Mouse (Mus musculus) kidney, postnatal 0 days (tissue): ENCODE results near the gene E130114P18Rik. TPM values are rescaled to one million over a fixed set of nuclear protein-coding genes. Genes with fewer than 3 reads are reported as not detected.

Source experiments
- ATAC-seq: fragments of 200-750 bp; cut with Nextera tagmentation; replicated peaks from 2 replicates; pipeline ENCODE4 v1.8.0; 2017; ENCODE audit warnings: low read depth, moderate number of reproducible peaks, moderate TSS enrichment, moderate library complexity; ENCODE audit not compliant: low FRiP score
- DNase-seq: peaks from one replicate; pipeline ENCODE4 v3.0.0-alpha.2; 2016; ENCODE audit warnings: low spot score
- H3K27ac ChIP-seq: fragments of 300-500 bp; sonication (generic); 2 replicates; pipeline ENCODE4 v1.5.1; 2014; ENCODE audit warnings: mild to moderate bottlenecking
- H3K27me3 ChIP-seq: fragments of 300-500 bp; sonication (generic); 2 replicates; pipeline ENCODE4 v1.6.1; 2014; ENCODE audit warnings: low read length, mixed read lengths; ENCODE audit not compliant: insufficient read depth
- H3K36me3 ChIP-seq: fragments of 300-500 bp; sonication (generic); 2 replicates; pipeline ENCODE4 v1.6.1; 2014; ENCODE audit warnings: low read length, mixed read lengths; ENCODE audit not compliant: insufficient read depth
- H3K4me1 ChIP-seq: fragments of 300-500 bp; sonication (generic); replicated peaks from 2 replicates; pipeline ENCODE4 v1.6.1; 2014; ENCODE audit warnings: antibody characterized with exemption, low read length, mixed read lengths; ENCODE audit not compliant: insufficient read depth
- H3K4me2 ChIP-seq: fragments of 300-500 bp; sonication (generic); 2 replicates; pipeline ENCODE4 v1.6.1; 2014; ENCODE audit warnings: mild to moderate bottlenecking, low read length, moderate library complexity, mixed read lengths
- H3K4me3 ChIP-seq: fragments of 300-500 bp; sonication (generic); replicated peaks from 2 replicates; pipeline ENCODE4 v1.5.1; 2014; ENCODE audit warnings: low read depth, low read length
- H3K9ac ChIP-seq: fragments of 300-500 bp; sonication (generic); 2 replicates; pipeline ENCODE4 v1.6.1; 2014; ENCODE audit warnings: low read depth, low read length
- H3K9me3 ChIP-seq: fragments of 300-500 bp; sonication (generic); replicated peaks from 2 replicates; pipeline ENCODE4 v1.6.1; 2016; ENCODE audit warnings: low read length, inconsistent platforms, mixed read lengths
- CTCF ChIP-seq: IDR thresholded peaks from 2 replicates; pipeline ENCODE4 v1.5.1; 2016; ENCODE audit warnings: antibody characterized with exemption, low read depth, mild to moderate bottlenecking, moderate library complexity
- WGBS: fragments of 180-500 bp; shearing (Covaris S2); extraction: QIAGEN DNeasy Blood & Tissue Kit; methylation state at CpG from one replicate; pipeline ENCODE4 v1.1.7; 2014; 5-methylcytosine and 5-hydroxymethylcytosine counted together
- polyA plus RNA-seq: library from polyadenylated mRNA; unstranded; fragments of >200 nt; fragmentation: Nextera tagmentation; extraction: Ambion mirVana; gene quantifications from 2 replicates; pipeline ENCODE4 v1.2.1, GENCODE M21; 2015

E130114P18Rik gene
- polyA plus RNA-seq, 1 experiment from 2014 or later = 0.38 TPM

GRCm38 (mm10) chr4:97752276-97753010 lies 25.4 kb downstream of the E130114P18Rik start:
- peak overlapping the region; percentile 93 for H3K27ac ChIP-seq
- no peak for TF ChIP-seq CTCF
- H3K9ac ChIP-seq = peak overlapping the region; percentile 66

DNA sequence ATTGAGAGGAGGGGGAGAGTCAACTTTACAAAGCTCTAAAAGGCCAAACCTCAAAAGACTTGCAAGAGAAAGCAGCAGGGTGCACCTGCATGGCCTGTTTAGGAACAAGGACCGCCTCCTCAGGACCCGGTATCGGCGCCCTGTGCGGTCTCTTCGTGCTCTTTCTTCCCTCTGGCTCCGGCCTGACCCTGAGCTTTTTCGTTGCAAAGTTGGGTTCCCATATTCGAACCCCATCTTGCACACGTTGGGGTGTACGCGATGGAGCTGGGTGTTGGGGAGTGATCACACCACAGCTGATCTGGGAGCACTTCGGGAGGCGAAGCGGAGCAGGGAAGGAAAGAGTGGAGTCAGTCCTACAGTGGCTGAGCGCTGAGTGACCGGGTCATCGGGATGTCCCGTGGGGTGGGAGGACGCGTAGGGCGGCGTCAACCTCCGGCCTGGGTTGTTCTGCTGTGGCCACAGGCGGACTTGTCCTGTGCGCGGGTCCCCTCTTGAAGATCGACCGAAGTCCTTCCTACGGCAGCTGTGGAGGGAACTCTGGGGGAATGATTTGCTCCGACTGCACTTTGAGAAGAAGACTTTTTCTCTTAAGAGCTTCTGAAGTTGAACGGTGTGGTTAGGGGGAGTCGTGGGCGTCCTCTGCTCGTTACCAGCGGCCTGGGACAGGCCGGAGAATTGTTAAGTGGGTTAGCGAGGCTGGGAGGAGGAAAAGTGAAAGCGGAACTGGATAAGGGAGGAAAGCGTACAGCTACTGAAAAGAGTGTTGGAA lies 26.2 kb downstream of the E130114P18Rik start:
- peak overlapping the region; percentile 66 for H3K9ac ChIP-seq
- peak overlapping the region; percentile 93 for H3K27ac ChIP-seq
- H3K4me2 ChIP-seq = peak overlapping the region; percentile 95
- peaks cover 7% of the 10 kb centered on the region; the same call in 1 of the 2 replicates for H3K4me1 ChIP-seq
- H3K27me3 ChIP-seq = peaks cover 16% of the 10 kb centered on the region; the same call in 1 of the 2 replicates
- WGBS = under 1% methylated on average over 40 of the region's 40 CpGs
- peak overlapping the region; percentile 55 for H3K4me3 ChIP-seq
- ATAC-seq = peak; percentile 79
- no peak for TF ChIP-seq CTCF
- no peaks in the 10 kb centered on the region for H3K36me3 ChIP-seq
- H3K9me3 ChIP-seq = no peaks in the 10 kb centered on the region
- peak; percentile 83 for DNase-seq

More at GRCm38 (mm10) chr4:97752276-97753010, 25.4 kb downstream of the E130114P18Rik start:
- ATAC-seq (no peak), DNase-seq (no peak)
- H3K36me3 ChIP-seq = no peaks in the 10 kb centered on the region
- WGBS = 49% methylated on average over 5 of the region's 5 CpGs
- H3K4me3 ChIP-seq = peak overlapping the region; percentile 55
- H3K9me3 ChIP-seq = no peaks in the 10 kb centered on the region
- H3K27me3 ChIP-seq = peaks cover 16% of the 10 kb centered on the region; the same call in 1 of the 2 replicates
- peak overlapping the region; percentile 95 for H3K4me2 ChIP-seq
- peaks cover 7% of the 10 kb centered on the region; the same call in 1 of the 2 replicates for H3K4me1 ChIP-seq

- ATAC-seq (peak; percentile 81), DNase-seq (peak; percentile 98)
- TF ChIP-seq CTCF = peak; percentile 91
- Histone ChIP-seq H3K27ac (peak overlapping the region; percentile 93), H3K27me3 (peaks cover 15% of the 10 kb centered on the region; the same call in 1 of the 2 replicates), H3K4me1 (peaks cover 9% of the 10 kb centered on the region; the same call in 1 of the 2 replicates), H3K9ac (peak overlapping the region; percentile 66), H3K9me3 (no peaks in the 10 kb centered on the region), H3K4me2 (peak overlapping the region; percentile 95), H3K4me3 (peak overlapping the region; percentile 55), H3K36me3 (no peaks in the 10 kb centered on the region)
- under 1% methylated on average over 20 of the region's 20 CpGs for WGBS
Observed at GRCm38 (mm10) chr4:97751030-97751482, 26.8 kb downstream of the E130114P18Rik start.

- WGBS = 48% methylated on average over 4 of the region's 4 CpGs
- Histone ChIP-seq H3K4me2 (no peak overlapping the region), H3K9ac (no peak overlapping the region), H3K9me3 (no peaks in the 10 kb centered on the region), H3K27me3 (peaks cover 9% of the 10 kb centered on the region; the same call in 1 of the 2 replicates), H3K27ac (no peak overlapping the region), H3K36me3 (no peaks in the 10 kb centered on the region), H3K4me1 (peaks cover 10% of the 10 kb centered on the region; the same call in 1 of the 2 replicates), H3K4me3 (no peak overlapping the region)
- TF ChIP-seq CTCF = no peak
- no peak for ATAC-seq
- no peak for DNase-seq
Observed at GRCm38 (mm10) chr4:97750401-97750800, 27.5 kb downstream of the E130114P18Rik start.

- no peaks in the 10 kb centered on the region for H3K27me3 ChIP-seq
- WGBS = 9% methylated on average over 19 of the region's 19 CpGs
- no peak for DNase-seq
- 0 out of 2 replicates have a peak, but pooled peaks cover 3% of the 10 kb centered on the region for H3K4me1 ChIP-seq
- ATAC-seq = peak; percentile 18; the same call in 1 of the 2 replicates
- no peak for TF ChIP-seq CTCF
- no peaks in the 10 kb centered on the region for H3K36me3 ChIP-seq
- H3K9me3 ChIP-seq = no peaks in the 10 kb centered on the region
- H3K9ac ChIP-seq = peak overlapping the region; percentile 54; the same call in 1 of the 2 replicates
- H3K27ac ChIP-seq = no peak overlapping the region
- H3K4me2 ChIP-seq = peak overlapping the region; percentile 87
- H3K4me3 ChIP-seq = peak overlapping the region; percentile 35
Observed at GRCm38 (mm10) chr4:97746106-97746900, 31.6 kb downstream of the E130114P18Rik start.
